Mouse (Mus musculus) embryo, embryonic 11 days (tissue): ENCODE data around the gene Fam114a1.

ENCODE experiments used
- DNase-seq: peaks from one replicate; pipeline ENCODE4 v3.0.0-alpha.2; 2015

Fam114a1 gene

GRCm38 (mm10) chr5:65006011-65006491, 36.2 kb downstream of the Fam114a1 start:
- peak; percentile 27 for DNase-seq

GRCm38 (mm10) chr5:65011901-65012573, 42.2 kb downstream of the Fam114a1 start:
- no peak for DNase-seq

GRCm38 (mm10) chr5:65015508-65015907, 45.6 kb downstream of the Fam114a1 start:
- DNase-seq, result no peak

GRCm38 (mm10) chr5:65019109-65019508, 49.2 kb downstream of the Fam114a1 start:
- no peak for DNase-seq

- no peak for DNase-seq
Measured at GRCm38 (mm10) chr5:65019823-65020222, 50.0 kb downstream of the Fam114a1 start.

GRCm38 (mm10) chr5:65022006-65022405, 52.1 kb downstream of the Fam114a1 start:
- DNase-seq, result no peak

GRCm38 (mm10) chr5:65024641-65025040, 54.8 kb downstream of the Fam114a1 start:
- no peak for DNase-seq

- DNase-seq, result no peak
Measured at GRCm38 (mm10) chr5:65025916-65026315, 56.0 kb downstream of the Fam114a1 start.

GRCm38 (mm10) chr5:65026776-65027175, 56.9 kb downstream of the Fam114a1 start:
- no peak for DNase-seq

- DNase-seq, result no peak
Measured at GRCm38 (mm10) chr5:65028019-65028418, 58.1 kb downstream of the Fam114a1 start.

- no peak for DNase-seq
Measured at GRCm38 (mm10) chr5:65036597-65036996, 66.7 kb downstream of the Fam114a1 start.

GRCm38 (mm10) chr5:65038305-65038704, 68.4 kb downstream of the Fam114a1 start:
- DNase-seq, result no peak

GRCm38 (mm10) chr5:65038811-65039571, 69.1 kb downstream of the Fam114a1 start:
- no peak for DNase-seq

GRCm38 (mm10) chr5:65040463-65040862, 70.6 kb downstream of the Fam114a1 start:
- DNase-seq, result no peak

GRCm38 (mm10) chr5:65043407-65043895, 73.6 kb downstream of the Fam114a1 start:
- no peak for DNase-seq

GRCm38 (mm10) chr5:65045642-65046370, 75.9 kb downstream of the Fam114a1 start:
- DNase-seq, result no peak

- no peak for DNase-seq
Measured at GRCm38 (mm10) chr5:65046442-65047284, 76.8 kb downstream of the Fam114a1 start.

- DNase-seq, result no peak
Measured at GRCm38 (mm10) chr5:65047285-65047855, 77.5 kb downstream of the Fam114a1 start.

- DNase-seq, result no peak
Measured at GRCm38 (mm10) chr5:65049880-65050279, 80.0 kb downstream of the Fam114a1 start.

GRCm38 (mm10) chr5:65051513-65051912, 81.6 kb downstream of the Fam114a1 start:
- DNase-seq, result no peak

GRCm38 (mm10) chr5:65057596-65057995, 87.7 kb downstream of the Fam114a1 start:
- no peak for DNase-seq

- no peak for DNase-seq
Measured at GRCm38 (mm10) chr5:65059806-65060205, 89.9 kb downstream of the Fam114a1 start.
